Mouse (Mus musculus) granulocyte monocyte progenitor cell, adult 5-6 weeks (primary cell): ENCODE data around the gene Dnah1. TPM values are rescaled to one million over a fixed set of nuclear protein-coding genes. Genes with fewer than 3 reads are reported as not detected.

Source experiments
- ATAC-seq: replicated peaks from 2 replicates; pipeline ENCODE4 v1.8.0; 2016; ENCODE audit warnings: mild to moderate bottlenecking, moderate TSS enrichment, inconsistent platforms; ENCODE audit not compliant: poor library complexity, severe bottlenecking
- total RNA-seq, 2 experiments: library from RNA; stranded (forward) in 1 of 2; stranded (reverse) in 1 of 2; fragments of 200-712, 200-1000 nt in 1 of 2; fragments of >200 nt in 1 of 2; fragmentation: Nextera tagmentation in 1 of 2; gene quantifications; 2 replicates each; pipeline ENCODE4 v1.2.3; 2014 to 2017

Gene Dnah1
- total RNA-seq, 2 experiments from 2014 or later = 0.02 to 0.05 TPM

DNA sequence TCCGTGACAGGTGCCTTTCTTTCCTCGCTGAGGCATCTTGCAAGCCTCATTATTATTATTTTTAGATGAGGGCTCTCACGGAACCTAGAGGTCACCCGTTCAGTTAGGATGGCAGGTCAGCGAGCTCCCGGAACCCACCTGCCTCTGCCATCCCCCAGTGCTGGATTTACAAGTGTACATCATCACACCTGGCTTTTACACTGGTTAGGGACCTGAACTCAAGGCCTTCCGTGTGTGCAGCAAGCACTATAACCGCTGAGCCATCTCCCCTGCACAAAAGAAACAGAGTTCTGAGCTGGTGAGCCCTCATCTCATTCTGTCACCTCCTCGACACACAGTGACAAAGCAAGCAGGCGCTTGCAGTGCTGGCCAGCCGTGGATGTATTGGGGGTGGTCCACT is 2.5 kb downstream of the Dnah1 start:
- ATAC-seq = no peak

DNA sequence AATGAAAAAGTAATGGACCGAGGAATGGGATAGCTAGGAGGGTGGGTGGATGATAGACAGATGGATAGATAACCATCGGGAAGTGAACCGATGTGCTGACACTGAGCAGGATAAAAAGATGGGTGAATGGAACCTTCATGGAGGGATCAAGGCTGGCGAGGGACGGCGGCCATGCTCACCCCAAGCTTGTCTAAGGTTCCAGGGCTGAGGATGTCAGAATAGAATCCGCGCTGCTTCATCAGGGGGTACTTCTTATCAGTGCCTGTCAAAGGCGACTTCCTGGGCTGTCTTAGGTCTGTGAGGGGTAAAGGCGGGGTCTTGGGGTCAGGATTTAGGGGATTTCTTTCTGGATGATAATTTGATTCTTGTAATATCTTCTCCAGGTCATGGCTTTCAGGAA is 4.2 kb downstream of the Dnah1 start:
- ATAC-seq = no peak

DNA sequence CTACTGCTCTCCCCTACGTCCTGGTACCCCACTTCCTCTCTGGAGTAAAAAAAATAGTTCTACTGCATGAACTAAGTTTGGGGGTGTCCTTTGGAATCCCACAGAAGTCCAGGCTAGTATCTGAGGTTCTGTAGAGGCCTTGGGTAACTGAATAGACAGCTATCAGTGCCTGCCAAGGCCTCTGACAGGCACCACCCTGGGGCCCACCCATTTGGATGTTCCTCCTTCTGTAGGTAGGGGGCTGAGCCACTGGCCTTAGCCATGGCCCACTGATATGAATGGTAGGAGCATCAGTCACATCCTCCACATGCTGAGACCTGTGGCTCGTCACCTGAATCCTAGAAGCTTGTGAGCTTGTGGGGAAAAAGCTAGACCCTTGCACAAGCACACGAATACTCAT is 5.9 kb downstream of the Dnah1 start:
- no peak for ATAC-seq

DNA sequence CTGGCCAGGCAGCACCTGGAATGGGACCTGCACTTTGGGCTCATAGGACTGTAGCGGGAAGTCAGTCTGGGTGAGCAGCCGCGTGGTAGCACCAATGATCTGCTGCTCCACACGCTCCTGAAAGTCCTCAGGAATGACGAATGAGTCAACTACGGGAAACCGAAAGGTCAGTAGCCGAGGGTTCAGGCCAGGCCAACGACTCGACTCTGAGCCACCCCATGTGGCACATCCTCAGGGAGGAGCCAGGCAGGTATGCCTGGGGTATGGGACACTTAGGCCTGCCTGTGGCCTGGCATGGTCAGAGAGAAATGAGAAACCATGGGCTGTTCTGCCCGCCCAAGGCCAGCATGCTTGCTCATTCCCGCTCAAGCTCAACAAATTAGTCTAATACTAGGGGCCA is 7.1 kb downstream of the Dnah1 start:
- no peak for ATAC-seq

DNA sequence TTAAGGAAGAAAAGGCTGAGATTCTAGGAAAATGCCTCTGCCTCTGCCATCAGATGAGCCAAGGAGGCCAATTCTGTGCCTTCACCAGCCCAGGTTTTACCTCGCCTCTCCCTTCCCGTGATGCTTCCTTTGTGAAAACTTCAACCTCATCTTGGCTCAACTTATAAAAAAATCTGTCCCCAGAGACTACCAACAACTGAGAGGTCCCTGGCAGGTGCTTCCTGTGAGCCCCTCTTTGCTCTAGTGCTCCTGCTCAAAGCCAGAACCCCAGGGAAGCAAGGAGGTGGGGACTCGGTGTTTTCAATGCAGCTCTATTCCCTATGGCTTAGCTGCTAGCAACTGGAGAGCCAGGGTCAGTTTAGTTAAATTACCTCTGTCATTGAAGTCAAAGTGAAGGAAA is 10.5 kb downstream of the Dnah1 start:
- ATAC-seq = no peak

DNA sequence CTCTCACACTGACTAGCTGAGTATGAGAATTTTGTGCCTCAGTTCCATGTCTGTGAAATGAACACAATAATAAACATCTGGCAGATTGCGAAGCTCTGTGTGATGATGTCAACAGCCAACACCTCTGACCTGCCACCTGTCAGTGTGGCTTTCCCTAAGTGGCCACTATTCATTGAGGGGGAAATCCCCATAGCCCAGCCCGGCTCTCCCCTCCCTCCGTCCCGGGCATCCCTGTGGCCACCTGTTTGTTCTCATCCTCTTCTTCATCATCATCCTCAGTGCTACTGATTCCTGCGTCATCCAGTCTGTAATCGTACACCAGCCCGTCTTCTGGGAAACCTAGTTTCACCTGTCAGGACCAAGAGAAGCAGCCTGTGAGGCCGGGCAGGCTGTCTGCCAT is 38.0 kb downstream of the Dnah1 start:
- ATAC-seq = no peak

DNA sequence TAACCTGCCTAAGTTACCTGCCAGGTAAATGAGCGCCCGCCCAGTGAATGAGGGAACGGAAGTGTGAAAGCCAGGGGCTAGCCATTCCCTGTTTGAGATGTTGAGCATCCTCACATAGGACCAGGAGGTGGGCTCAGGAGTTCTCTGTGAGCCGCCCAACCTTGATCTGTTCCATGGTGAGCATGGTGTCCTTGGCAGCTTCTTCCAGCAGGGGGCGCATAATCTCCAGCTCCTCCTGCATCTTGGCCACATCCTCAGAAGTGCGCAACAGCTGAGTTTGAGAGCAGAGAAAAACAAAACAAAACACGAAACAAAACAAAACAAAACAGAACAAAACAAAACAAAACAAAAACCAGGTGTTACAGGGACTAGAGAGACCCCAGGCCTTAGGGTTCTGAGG is 51.5 kb downstream of the Dnah1 start:
- peak; percentile 65 for ATAC-seq

DNA sequence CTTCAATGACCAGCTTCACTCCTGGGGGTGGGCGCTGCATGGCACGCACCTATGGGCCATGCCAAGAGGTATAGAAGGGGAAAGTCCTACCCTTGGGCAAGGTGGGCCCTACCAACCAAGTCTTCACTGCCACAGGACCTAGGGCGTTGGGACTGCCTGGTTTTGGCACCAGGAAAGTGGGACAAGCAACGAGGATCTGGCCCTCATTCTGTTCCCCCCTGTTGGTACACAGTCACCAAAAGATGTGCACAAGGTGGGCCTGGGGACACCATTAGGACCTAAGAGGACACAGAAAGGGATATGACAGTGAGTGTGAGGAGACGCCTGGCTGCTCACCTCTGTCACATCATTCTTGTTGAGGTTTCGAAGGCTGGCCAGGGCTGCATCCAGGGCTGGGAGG is 52.6 kb downstream of the Dnah1 start:
- ATAC-seq = no peak

DNA sequence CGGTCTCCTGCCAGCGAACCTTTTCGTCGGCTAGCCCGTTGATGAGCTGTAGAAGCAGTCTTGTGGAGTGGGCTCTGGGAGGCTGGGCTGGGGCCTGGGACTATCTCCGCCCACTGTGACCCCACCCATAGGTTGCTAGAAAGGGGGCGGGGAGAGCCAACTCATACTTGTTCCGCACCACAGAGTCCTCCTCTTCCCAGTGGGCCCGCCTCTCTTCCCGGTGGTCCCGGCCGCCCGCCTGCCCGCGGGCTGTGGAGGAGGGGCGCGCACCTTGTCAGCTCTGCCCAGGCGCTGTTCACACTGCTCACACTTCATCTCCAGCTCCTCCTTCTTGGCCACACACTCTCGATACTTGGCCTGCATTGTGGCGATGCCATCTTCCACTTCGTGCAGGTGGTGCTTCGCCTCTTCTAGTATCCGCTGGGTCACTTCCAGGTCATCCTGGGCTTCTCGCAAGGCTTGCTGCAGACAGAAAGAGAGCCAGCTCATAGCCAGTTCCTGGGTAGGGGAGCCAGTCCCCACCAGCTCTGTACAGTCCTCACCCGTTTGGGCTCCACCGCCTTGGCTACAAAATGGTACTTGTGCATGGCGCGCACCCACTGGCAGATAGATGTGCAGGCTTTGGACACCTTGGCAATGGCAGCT is 54.1 kb downstream of the Dnah1 start:
- peak; percentile 78 for ATAC-seq

DNA sequence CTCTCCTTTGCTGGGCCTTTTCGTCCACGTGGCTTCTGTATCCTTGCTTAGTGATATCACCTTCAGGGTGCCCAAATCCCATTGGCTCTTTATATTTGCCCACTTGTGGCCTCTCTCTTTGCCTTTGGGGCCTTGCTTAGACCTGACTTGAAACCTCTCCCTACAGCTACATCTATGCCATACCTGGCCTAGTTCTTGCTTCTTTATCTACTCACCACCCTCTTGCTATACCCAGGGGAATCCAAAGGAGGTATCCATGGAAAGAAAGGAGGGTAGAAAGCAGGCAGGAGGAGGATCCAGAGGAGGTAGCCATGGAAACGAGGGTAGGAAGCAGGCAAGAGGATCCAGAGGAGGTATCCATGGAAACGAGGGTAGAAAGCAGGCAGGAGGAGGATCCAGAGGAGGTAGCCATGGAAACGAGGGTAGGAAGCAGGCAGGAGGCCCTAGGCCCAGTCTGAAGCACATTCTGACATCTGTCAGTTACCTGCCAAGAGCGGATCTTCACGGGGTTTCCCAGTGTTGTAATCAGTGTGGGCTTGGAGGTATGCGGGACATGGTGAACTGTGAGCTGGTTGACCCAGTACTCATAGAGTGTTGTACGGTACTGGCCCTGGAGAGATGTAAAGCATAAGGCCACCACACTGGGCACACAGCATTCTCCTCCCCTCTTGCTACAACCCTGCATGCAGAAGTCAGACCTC is 55.2 kb downstream of the Dnah1 start:
- no peak for ATAC-seq

DNA sequence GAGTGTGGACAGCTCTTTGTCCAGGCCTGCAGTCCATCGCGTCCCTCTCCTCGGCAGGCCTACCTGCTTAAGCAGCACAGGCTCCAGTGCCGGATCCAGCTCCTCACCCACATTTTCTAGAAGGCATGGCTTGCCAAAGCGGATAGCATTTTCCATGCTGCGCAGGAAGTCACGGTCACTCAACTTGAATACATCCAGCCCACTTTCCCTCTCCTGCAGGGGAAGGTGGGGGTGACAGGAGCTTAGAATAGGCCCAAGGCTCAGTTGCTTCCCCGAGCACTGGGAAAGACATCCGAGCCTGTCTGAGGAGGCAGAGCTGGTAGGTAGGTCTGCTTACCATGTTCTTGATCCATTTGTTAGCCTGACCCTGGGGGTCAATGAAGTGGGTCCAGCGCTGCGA is 56.0 kb downstream of the Dnah1 start:
- no peak for ATAC-seq

DNA sequence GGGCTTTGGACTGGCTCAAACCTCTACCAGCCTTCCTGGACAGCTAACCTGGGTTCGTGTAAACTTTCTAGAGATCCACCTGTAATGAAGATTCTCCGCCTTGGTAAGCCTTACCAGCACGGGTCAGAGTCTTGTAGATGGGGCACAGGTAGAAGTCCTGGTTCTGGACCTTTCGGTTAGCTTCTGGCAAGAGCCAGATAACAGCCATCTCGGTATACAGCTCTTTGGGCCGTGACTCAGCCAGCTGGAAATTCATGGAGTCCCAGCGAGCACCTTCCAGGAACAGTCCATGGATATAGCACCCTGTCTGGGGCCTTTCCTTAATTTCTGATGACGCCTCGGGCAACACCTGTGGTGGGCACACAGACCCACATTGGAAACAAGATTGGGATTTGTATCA is 62.8 kb downstream of the Dnah1 start:
- no peak for ATAC-seq

DNA sequence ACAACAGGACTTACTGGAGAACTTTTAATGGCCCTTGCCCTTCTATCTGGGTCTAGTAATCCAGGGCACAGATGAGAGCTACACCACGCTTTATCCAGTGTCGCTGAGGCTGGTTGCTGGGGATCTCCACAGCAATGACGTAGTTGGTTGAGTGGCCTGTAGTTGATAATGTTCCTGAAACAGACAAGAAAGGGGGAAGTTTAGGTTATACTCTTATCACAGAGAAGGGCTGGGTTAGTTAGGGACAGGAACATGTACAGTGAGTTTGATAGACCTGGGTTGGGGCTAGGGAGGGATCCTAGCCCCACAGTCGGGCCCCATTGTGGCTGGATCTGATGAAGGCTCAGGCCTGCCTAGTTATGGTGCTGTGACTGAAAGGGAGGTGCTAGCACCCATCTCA is 63.3 kb downstream of the Dnah1 start:
- ATAC-seq = no peak

DNA sequence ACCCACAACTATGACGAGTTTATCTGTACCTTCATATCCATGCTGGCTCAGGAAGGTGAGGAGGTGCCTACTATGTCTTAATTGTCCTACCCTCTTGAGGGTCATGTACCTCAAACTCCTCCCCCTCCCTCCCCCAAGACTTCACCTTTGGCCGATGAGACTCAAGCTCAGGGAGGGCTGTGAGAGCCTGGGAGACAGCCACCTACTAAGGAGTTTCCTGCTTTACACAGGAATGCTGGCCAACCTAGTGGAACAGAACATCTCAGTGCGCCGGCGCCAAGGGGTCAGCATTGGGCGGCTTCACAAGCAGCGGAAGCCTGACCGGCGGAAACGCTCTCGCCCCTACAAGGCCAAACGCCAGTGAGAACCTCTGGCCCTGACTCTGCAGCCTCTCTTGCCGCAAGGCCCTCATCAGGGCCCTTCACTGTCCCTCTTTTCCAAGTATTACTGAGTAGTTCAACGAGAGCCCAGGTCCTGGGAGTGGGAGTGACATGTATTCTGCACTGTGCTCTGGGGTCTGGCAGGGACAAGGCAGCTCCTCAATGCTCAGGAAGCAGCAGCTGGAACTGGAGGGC is 65.1 kb downstream of the Dnah1 start:
- no peak for ATAC-seq

DNA sequence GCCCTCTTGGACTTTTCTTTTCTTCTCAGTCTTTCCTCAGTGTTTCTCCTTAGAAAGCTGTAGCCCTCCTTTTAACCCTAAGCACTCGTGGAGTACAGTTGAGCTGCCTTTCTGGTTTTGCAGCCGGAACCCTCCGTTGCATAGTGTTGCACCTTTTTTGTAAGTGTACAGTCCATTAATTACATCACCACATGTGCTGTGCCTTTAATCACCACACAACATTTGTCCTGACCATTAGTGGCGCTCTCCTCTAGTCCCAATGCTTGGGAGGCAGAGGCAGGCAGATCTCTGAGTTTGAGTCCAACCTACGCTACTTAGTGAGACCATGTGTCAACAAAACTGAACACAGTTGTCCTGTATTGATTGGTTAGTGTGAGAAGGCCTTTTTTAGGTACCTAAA is 71.6 kb downstream of the Dnah1 start:
- no peak for ATAC-seq

DNA sequence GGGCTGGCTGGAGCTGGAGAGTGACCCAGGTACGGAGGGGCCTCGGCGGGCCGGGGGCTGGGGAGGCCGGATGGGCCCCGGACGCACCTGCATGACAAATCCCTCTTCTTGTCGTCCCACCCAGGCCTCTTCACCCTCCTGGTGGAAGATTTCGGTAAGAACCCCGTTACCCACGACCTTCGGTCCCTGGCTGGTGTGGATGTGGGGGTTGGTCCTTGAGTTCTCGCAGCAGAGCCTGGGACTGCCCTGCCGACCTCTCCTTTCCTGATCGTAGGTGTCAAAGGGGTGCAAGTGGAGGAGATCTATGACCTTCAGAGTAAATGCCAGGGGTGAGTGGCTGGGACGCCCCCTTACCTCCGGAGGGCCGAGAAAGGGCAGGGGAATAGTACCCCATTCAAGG is 72.1 kb downstream of the Dnah1 start:
- no peak for ATAC-seq

DNA sequence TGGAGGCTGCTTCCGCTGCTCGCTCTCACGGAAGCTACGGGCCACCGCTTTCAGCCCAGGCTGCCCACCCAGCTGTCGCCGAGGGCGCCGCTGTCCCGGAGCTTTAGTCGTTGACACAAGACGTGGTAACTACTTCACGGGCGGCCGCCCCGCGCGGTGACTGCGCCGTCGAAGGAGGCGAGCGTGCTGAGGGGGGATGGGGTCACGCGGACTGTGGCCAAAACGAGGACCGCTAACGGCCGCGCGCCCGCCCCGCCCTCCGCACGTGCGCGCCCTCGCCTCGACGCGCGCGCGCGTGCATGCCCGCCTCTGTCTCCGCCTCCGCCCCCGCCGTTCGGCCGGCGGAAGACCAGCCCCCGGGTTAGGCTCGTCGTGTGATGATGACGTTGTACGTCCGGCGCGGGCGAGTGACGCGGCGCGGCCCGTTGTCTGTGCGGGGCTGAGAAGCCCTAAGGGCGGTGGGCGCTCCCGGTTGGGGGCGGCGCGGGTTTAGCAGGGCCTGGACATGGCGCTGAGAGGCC is 72.6 kb downstream of the Dnah1 start, which contains the start of the genes Phf7 and Bap1:
Gene Phf7, minus strand, starts transcription at position 234 of the 521 bp plus-strand sequence.
Gene Bap1, plus strand, starts transcription at position 367 of the 521 bp plus-strand sequence.
- ATAC-seq = peak; percentile 91

DNA sequence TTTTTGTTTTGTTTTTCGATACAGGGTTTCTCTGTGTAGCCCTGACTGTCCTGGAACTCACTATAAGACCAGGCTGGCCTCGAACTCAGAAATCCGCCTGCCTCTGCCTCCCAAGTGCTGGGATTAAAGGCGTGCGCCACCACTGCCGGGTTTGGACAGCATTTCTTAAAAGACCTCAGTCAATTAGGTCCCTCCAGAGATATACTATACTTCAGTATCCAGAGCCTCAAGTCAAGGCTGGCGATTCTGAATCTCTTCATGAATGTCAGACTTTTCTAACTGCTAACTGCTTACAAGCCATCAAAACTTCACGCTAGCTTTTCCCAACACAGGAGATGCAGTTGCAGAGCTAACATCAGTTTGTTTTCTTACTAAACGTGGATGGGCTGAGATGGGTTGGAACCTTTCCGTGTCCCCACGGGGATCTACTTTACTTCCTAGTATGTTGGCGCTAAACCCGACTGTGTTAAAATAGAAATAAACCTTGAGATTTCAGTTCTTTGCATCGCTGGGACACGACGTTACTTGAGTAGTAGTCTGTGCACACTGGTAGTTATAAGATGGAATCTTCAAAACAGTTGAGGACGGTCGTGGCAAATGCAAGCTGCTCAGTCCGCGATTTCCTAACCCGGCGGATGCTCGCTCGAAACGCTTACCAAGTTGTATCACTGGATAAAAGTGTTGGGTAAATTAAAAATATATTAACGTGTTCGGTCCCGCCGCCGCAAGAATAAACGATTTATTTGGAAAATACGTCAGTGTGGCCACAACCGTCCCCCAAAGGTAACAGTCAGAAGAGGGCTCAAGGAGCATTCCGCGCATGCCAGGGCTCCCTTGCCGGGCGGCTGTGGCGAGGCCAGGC is 73.2 kb downstream of the Dnah1 start:
- ATAC-seq = peak; percentile 3; the same call in 1 of the 2 replicates

DNA sequence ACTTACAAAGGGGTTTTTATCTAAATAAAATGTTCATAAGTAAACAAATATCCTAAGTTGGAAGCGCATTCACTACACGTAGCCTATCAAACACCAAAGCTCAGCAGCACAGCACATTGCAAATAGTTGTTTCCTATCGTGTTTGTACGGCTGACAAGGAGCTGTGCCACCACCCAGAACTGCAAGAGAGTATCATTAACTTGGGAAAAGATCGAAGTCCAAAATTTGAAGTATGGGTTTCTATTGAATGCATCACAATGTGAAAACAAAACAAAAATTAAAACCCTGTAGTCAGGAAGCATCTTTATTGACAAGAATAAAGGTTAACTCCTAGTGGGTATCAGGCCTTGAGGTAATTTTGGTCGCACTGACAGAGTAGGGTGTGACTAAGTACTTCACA is 75.3 kb downstream of the Dnah1 start:
- no peak for ATAC-seq

DNA sequence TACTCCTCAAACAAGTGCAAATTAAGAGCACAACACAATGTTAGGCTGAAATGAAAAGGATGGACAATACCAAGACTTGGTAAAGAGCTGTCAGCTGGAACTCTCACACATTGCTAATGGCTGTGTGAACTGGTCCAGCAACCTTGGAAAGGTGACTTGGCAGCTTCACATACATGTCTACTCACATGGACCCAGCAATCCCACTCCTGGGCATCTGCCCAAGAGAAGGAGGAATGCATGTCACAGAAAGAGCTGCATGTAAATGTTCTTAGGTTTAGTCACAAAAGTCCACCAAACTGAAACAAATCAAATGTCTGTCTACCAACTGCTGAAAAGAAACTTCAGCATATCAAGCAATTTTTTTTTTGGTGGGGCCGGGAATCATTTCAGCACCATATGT is 77.8 kb downstream of the Dnah1 start:
- ATAC-seq = no peak

DNA sequence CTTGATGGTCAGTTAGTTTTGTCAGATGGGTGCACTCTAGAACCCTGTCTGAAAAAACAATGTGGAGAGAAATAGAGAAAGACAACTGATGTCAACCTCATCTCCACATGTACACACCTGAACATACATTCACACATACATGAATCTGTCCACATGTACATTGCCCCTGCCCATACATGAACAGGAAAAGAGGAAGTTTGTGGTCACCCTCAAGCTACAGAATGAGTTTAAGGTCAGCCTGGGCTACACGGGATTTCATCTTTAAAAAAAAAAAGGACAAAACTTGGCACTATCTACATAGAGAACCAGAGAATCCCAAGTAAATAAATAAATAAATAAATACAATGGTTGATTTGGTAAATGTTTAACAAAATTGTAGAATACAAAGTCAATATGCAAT is 78.9 kb downstream of the Dnah1 start:
- ATAC-seq = peak; percentile 70
